Mouse (Mus musculus) cerebellum, postnatal 4 days (tissue): ENCODE data around the gene Mark4.
A peak's percentile ranks its signal among the peaks of the same experiment; 100 is the strongest.

Experiments
- DNase-seq, 2 experiments: peaks; one replicate each; pipeline ENCODE4 v3.0.0; 2022; ENCODE audit warnings: low spot score in 2 of 2, mixed read lengths in 1 of 2

Mark4 gene

GRCm38 (mm10) chr7:19437048-19437447 is 21.6 kb downstream of the Mark4 start:
- no peak for DNase-seq

GRCm38 (mm10) chr7:19436276-19436675 is 22.3 kb downstream of the Mark4 start:
- no peak for DNase-seq

- DNase-seq, result no peak
Measured at GRCm38 (mm10) chr7:19432475-19432874, 26.1 kb downstream of the Mark4 start.

- no peak for DNase-seq
Measured at GRCm38 (mm10) chr7:19430402-19430801, 28.2 kb downstream of the Mark4 start.

- DNase-seq, result peak in 1 of 2 experiments; percentile 43
Measured at GRCm38 (mm10) chr7:19429726-19430125, 28.9 kb downstream of the Mark4 start.

GRCm38 (mm10) chr7:19427999-19428650 is 30.5 kb downstream of the Mark4 start:
- no peak for DNase-seq

- no peak for DNase-seq
Measured at GRCm38 (mm10) chr7:19426888-19427287, 31.7 kb downstream of the Mark4 start.

GRCm38 (mm10) chr7:19426349-19426748 is 32.3 kb downstream of the Mark4 start:
- DNase-seq, result no peak

- DNase-seq, result no peak
Measured at GRCm38 (mm10) chr7:19424051-19424450, 34.6 kb downstream of the Mark4 start.

GRCm38 (mm10) chr7:19423083-19423482 is 35.5 kb downstream of the Mark4 start:
- no peak for DNase-seq

GRCm38 (mm10) chr7:19420821-19421636 is 37.6 kb downstream of the Mark4 start:
- peak; percentile 55 to 83 for DNase-seq

- DNase-seq, result no peak
Measured at GRCm38 (mm10) chr7:19420121-19420520, 38.5 kb downstream of the Mark4 start.

GRCm38 (mm10) chr7:19416590-19416989 is 42.0 kb downstream of the Mark4 start:
- no peak for DNase-seq

- DNase-seq, result no peak
Measured at GRCm38 (mm10) chr7:19413525-19413924, 45.1 kb downstream of the Mark4 start.

GRCm38 (mm10) chr7:19411783-19412182 is 46.8 kb downstream of the Mark4 start:
- DNase-seq, result no peak

- DNase-seq, result no peak
Measured at GRCm38 (mm10) chr7:19410766-19411344, 47.8 kb downstream of the Mark4 start.

GRCm38 (mm10) chr7:19409753-19410152 is 48.9 kb downstream of the Mark4 start:
- DNase-seq, result no peak

GRCm38 (mm10) chr7:19405417-19405816 is 53.2 kb downstream of the Mark4 start:
- DNase-seq, result peak; percentile 78 to 89

GRCm38 (mm10) chr7:19404476-19404875 is 54.1 kb downstream of the Mark4 start, which contains the start of gene Ckm:
Gene Ckm (plus strand): TSS chr7:19404776.
- no peak for DNase-seq

GRCm38 (mm10) chr7:19403731-19404296 is 54.8 kb downstream of the Mark4 start, which contains the start of gene Klc3:
Gene Klc3 (minus strand): TSS chr7:19404104.
- no peak for DNase-seq

GRCm38 (mm10) chr7:19402535-19403112 is 56.0 kb downstream of the Mark4 start:
- no peak for DNase-seq

- DNase-seq, result no peak
Measured at GRCm38 (mm10) chr7:19400946-19401345, 57.7 kb downstream of the Mark4 start.
